Mouse (Mus musculus) midbrain, embryonic 12.5 days (tissue): ENCODE measurements around the gene Chad. TPM values are rescaled to one million over a fixed set of nuclear protein-coding genes. Genes with fewer than 3 reads are reported as not detected.

Source experiments
- ATAC-seq: fragments of 200-750 bp; cut with Nextera tagmentation; 2 replicates; pipeline ENCODE4 v1.8.0; 2017; ENCODE audit warnings: low read depth, moderate TSS enrichment, moderate library complexity; ENCODE audit not compliant: low FRiP score
- H3K27ac ChIP-seq: fragments of 300-500 bp; sonication (generic); replicated peaks from 2 replicates; pipeline ENCODE4 v1.5.1; 2016; ENCODE audit warnings: mild to moderate bottlenecking
- H3K27me3 ChIP-seq: fragments of 300-500 bp; sonication (generic); 2 replicates; pipeline ENCODE4 v1.6.1; 2016; ENCODE audit warnings: mild to moderate bottlenecking
- H3K36me3 ChIP-seq: fragments of 300-500 bp; sonication (generic); 2 replicates; pipeline ENCODE4 v1.6.1; 2016
- H3K4me1 ChIP-seq: fragments of 300-500 bp; sonication (generic); 2 replicates; pipeline ENCODE4 v1.6.1; 2016
- H3K4me2 ChIP-seq: fragments of 300-500 bp; sonication (generic); replicated peaks from 2 replicates; pipeline ENCODE4 v1.6.1; 2016; ENCODE audit warnings: mild to moderate bottlenecking, moderate library complexity
- H3K4me3 ChIP-seq: fragments of 300-500 bp; sonication (generic); 2 replicates; pipeline ENCODE4 v1.5.1; 2016; ENCODE audit warnings: mild to moderate bottlenecking
- H3K9ac ChIP-seq: fragments of 300-500 bp; sonication (generic); replicated peaks from 2 replicates; pipeline ENCODE4 v1.6.1; 2016; ENCODE audit warnings: mild to moderate bottlenecking, moderate library complexity
- H3K9me3 ChIP-seq: fragments of 300-500 bp; sonication (generic); 2 replicates; pipeline ENCODE4 v1.6.1; 2016; ENCODE audit warnings: mild to moderate bottlenecking
- WGBS: fragments of 180-500 bp; shearing (Covaris S2); methylation state at CpG from one replicate; pipeline ENCODE4 v1.1.7; 2016; 5-methylcytosine and 5-hydroxymethylcytosine counted together
- polyA plus RNA-seq: library from polyadenylated mRNA; unstranded; fragments of >200 nt; fragmentation: Nextera tagmentation; extraction: Ambion mirVana; gene quantifications from 2 replicates; pipeline ENCODE4 v1.2.1, GENCODE M21; 2016

Chad gene
- 0.31 and 0.45 TPM in 2 replicates for polyA plus RNA-seq

GRCm38 (mm10) chr11:94564437-94565150 is at the start of gene Chad:
Chad (plus strand) TSS chr11:94565047.
- ATAC-seq, result no peak
- Histone ChIP-seq H3K36me3 (no peaks in the 10 kb centered on the region), H3K4me2 (peak within 1 kb of the TSS; percentile 44), H3K27me3 (peaks cover 37% of the 10 kb centered on the region), H3K9ac (peak within 1 kb of the TSS; percentile 20; the same call in 1 of the 2 replicates), H3K4me1 (peaks cover 15% of the 10 kb centered on the region), H3K27ac (no peak within 1 kb of the TSS), H3K4me3 (peak within 1 kb of the TSS; percentile 24), H3K9me3 (no peaks in the 10 kb centered on the region)
- 1% methylated on average over 35 of the region's 35 CpGs for WGBS

- H3K27ac ChIP-seq, result no peak within 1 kb of the TSS
- peak; percentile 76 for ATAC-seq
- H3K4me2 ChIP-seq, result peak within 1 kb of the TSS; percentile 82
- no peaks in the 10 kb centered on the region for H3K36me3 ChIP-seq
- WGBS, result 1% methylated on average over 42 of the region's 42 CpGs
- H3K4me1 ChIP-seq, result peaks cover 10% of the 10 kb centered on the region
- H3K9ac ChIP-seq, result peak within 1 kb of the TSS; percentile 68
- peak within 1 kb of the TSS; percentile 57 for H3K4me3 ChIP-seq
- H3K27me3 ChIP-seq, result 0 out of 2 replicates have a peak, but pooled peaks cover 4% of the 10 kb centered on the region
- H3K9me3 ChIP-seq, result no peaks in the 10 kb centered on the region
Measured at GRCm38 (mm10) chr11:94521219-94521843, 43.5 kb upstream of the Chad start, which contains the start of gene Mycbpap. Mycbpap (minus strand) TSS chr11:94521742.

- no peak for ATAC-seq
- no peak overlapping the region for H3K9ac ChIP-seq
- H3K27ac ChIP-seq, result no peak overlapping the region
- no peaks in the 10 kb centered on the region for H3K9me3 ChIP-seq
- 0 out of 2 replicates have a peak, but pooled peaks cover 4% of the 10 kb centered on the region for H3K27me3 ChIP-seq
- H3K36me3 ChIP-seq, result no peaks in the 10 kb centered on the region
- H3K4me1 ChIP-seq, result peaks cover 7% of the 10 kb centered on the region; the same call in 1 of the 2 replicates
- H3K4me2 ChIP-seq, result no peak overlapping the region
- no peak overlapping the region for H3K4me3 ChIP-seq
- WGBS, result 59% methylated on average over 9 of the region's 9 CpGs
Measured at GRCm38 (mm10) chr11:94526171-94526879, 38.5 kb upstream of the Chad start.

GRCm38 (mm10) chr11:94528879-94529278 is 36.0 kb upstream of the Chad start:
- peaks cover 4% of the 10 kb centered on the region; the same call in 1 of the 2 replicates for H3K4me1 ChIP-seq
- ATAC-seq, result no peak
- no peaks in the 10 kb centered on the region for H3K9me3 ChIP-seq
- H3K36me3 ChIP-seq, result no peaks in the 10 kb centered on the region
- H3K4me3 ChIP-seq, result no peak overlapping the region
- 50% methylated on average over 3 of the region's 3 CpGs for WGBS
- no peak overlapping the region for H3K9ac ChIP-seq
- no peak overlapping the region for H3K4me2 ChIP-seq
- H3K27ac ChIP-seq, result no peak overlapping the region
- H3K27me3 ChIP-seq, result no peaks in the 10 kb centered on the region

- Histone ChIP-seq H3K27me3 (no peaks in the 10 kb centered on the region), H3K9ac (no peak overlapping the region), H3K4me3 (no peak overlapping the region), H3K36me3 (no peaks in the 10 kb centered on the region), H3K9me3 (no peaks in the 10 kb centered on the region), H3K27ac (no peak overlapping the region), H3K4me1 (no peaks in the 10 kb centered on the region), H3K4me2 (no peak overlapping the region)
- ATAC-seq, result no peak
- WGBS, result 84% methylated on average over 8 of the region's 8 CpGs
Measured at GRCm38 (mm10) chr11:94533171-94533570, 31.7 kb upstream of the Chad start.

- no peak for ATAC-seq
- H3K27ac ChIP-seq, result no peak overlapping the region
- no peaks in the 10 kb centered on the region for H3K27me3 ChIP-seq
- WGBS, result 68% methylated on average over 8 of the region's 8 CpGs
- no peaks in the 10 kb centered on the region for H3K9me3 ChIP-seq
- 0 out of 2 replicates have a peak, but pooled peaks cover 2% of the 10 kb centered on the region for H3K4me1 ChIP-seq
- no peak overlapping the region for H3K4me2 ChIP-seq
- no peaks in the 10 kb centered on the region; the same call in 1 of the 2 replicates for H3K36me3 ChIP-seq
- no peak overlapping the region for H3K9ac ChIP-seq
- no peak overlapping the region for H3K4me3 ChIP-seq
Measured at GRCm38 (mm10) chr11:94538733-94539292, 26.0 kb upstream of the Chad start.

GRCm38 (mm10) chr11:94539761-94540160 is 25.1 kb upstream of the Chad start:
- no peak overlapping the region for H3K9ac ChIP-seq
- no peak overlapping the region for H3K4me2 ChIP-seq
- WGBS, result 76% methylated on average over 7 of the region's 7 CpGs
- no peak overlapping the region for H3K27ac ChIP-seq
- H3K4me1 ChIP-seq, result 0 out of 2 replicates have a peak, but pooled peaks cover 9% of the 10 kb centered on the region
- H3K9me3 ChIP-seq, result no peaks in the 10 kb centered on the region
- ATAC-seq, result no peak
- H3K27me3 ChIP-seq, result no peaks in the 10 kb centered on the region; the same call in 1 of the 2 replicates
- H3K4me3 ChIP-seq, result no peak overlapping the region
- H3K36me3 ChIP-seq, result no peaks in the 10 kb centered on the region; the same call in 1 of the 2 replicates

- Histone ChIP-seq H3K9me3 (no peaks in the 10 kb centered on the region), H3K27ac (no peak overlapping the region), H3K9ac (no peak overlapping the region), H3K4me1 (0 out of 2 replicates have a peak, but pooled peaks cover 9% of the 10 kb centered on the region), H3K4me3 (no peak overlapping the region), H3K36me3 (no peaks in the 10 kb centered on the region; the same call in 1 of the 2 replicates), H3K27me3 (no peaks in the 10 kb centered on the region; the same call in 1 of the 2 replicates), H3K4me2 (no peak overlapping the region)
- 89% methylated on average over 4 of the region's 4 CpGs for WGBS
- no peak for ATAC-seq
Measured at GRCm38 (mm10) chr11:94542400-94542799, 22.4 kb upstream of the Chad start.

- H3K9me3 ChIP-seq, result no peaks in the 10 kb centered on the region
- H3K4me1 ChIP-seq, result peaks cover 14% of the 10 kb centered on the region
- no peak overlapping the region for H3K4me3 ChIP-seq
- 87% methylated on average over 12 of the region's 12 CpGs for WGBS
- H3K27ac ChIP-seq, result no peak overlapping the region
- no peaks in the 10 kb centered on the region; the same call in 1 of the 2 replicates for H3K36me3 ChIP-seq
- no peak for ATAC-seq
- no peak overlapping the region for H3K9ac ChIP-seq
- no peaks in the 10 kb centered on the region; the same call in 1 of the 2 replicates for H3K27me3 ChIP-seq
- H3K4me2 ChIP-seq, result no peak overlapping the region
Measured at GRCm38 (mm10) chr11:94543344-94543743, 21.5 kb upstream of the Chad start.

- ATAC-seq, result no peak
- H3K4me1 ChIP-seq, result peaks cover 19% of the 10 kb centered on the region
- H3K9ac ChIP-seq, result no peak overlapping the region
- H3K4me3 ChIP-seq, result no peak overlapping the region
- H3K27ac ChIP-seq, result no peak overlapping the region
- H3K27me3 ChIP-seq, result no peaks in the 10 kb centered on the region; the same call in 1 of the 2 replicates
- WGBS, result 42% methylated on average over 9 of the region's 9 CpGs
- H3K9me3 ChIP-seq, result no peaks in the 10 kb centered on the region
- peak overlapping the region; percentile 28 for H3K4me2 ChIP-seq
- H3K36me3 ChIP-seq, result no peaks in the 10 kb centered on the region; the same call in 1 of the 2 replicates
Measured at GRCm38 (mm10) chr11:94543932-94544331, 20.9 kb upstream of the Chad start.

- no peak overlapping the region for H3K27ac ChIP-seq
- H3K27me3 ChIP-seq, result no peaks in the 10 kb centered on the region; the same call in 1 of the 2 replicates
- no peaks in the 10 kb centered on the region; the same call in 1 of the 2 replicates for H3K36me3 ChIP-seq
- ATAC-seq, result no peak
- no peak overlapping the region for H3K4me3 ChIP-seq
- peak overlapping the region; percentile 28 for H3K4me2 ChIP-seq
- peaks cover 22% of the 10 kb centered on the region for H3K4me1 ChIP-seq
- 57% methylated on average over 18 of the region's 18 CpGs for WGBS
- H3K9me3 ChIP-seq, result no peaks in the 10 kb centered on the region
- no peak overlapping the region for H3K9ac ChIP-seq
Measured at GRCm38 (mm10) chr11:94544422-94544821, 20.4 kb upstream of the Chad start.
